Mouse (Mus musculus) midbrain, embryonic 12.5 days (tissue): ENCODE measurements around the gene Osbpl3. TPM values are rescaled to one million over a fixed set of nuclear protein-coding genes. Genes with fewer than 3 reads are reported as not detected.

Experiments used
- ATAC-seq: fragments of 200-750 bp; cut with Nextera tagmentation; 2 replicates; pipeline ENCODE4 v1.8.0; 2017; ENCODE audit warnings: low read depth, moderate TSS enrichment, moderate library complexity; ENCODE audit not compliant: low FRiP score
- H3K27ac ChIP-seq: fragments of 300-500 bp; sonication (generic); replicated peaks from 2 replicates; pipeline ENCODE4 v1.5.1; 2016; ENCODE audit warnings: mild to moderate bottlenecking
- H3K27me3 ChIP-seq: fragments of 300-500 bp; sonication (generic); 2 replicates; pipeline ENCODE4 v1.6.1; 2016; ENCODE audit warnings: mild to moderate bottlenecking
- H3K36me3 ChIP-seq: fragments of 300-500 bp; sonication (generic); 2 replicates; pipeline ENCODE4 v1.6.1; 2016
- H3K4me1 ChIP-seq: fragments of 300-500 bp; sonication (generic); 2 replicates; pipeline ENCODE4 v1.6.1; 2016
- H3K4me2 ChIP-seq: fragments of 300-500 bp; sonication (generic); replicated peaks from 2 replicates; pipeline ENCODE4 v1.6.1; 2016; ENCODE audit warnings: mild to moderate bottlenecking, moderate library complexity
- H3K4me3 ChIP-seq: fragments of 300-500 bp; sonication (generic); 2 replicates; pipeline ENCODE4 v1.5.1; 2016; ENCODE audit warnings: mild to moderate bottlenecking
- H3K9ac ChIP-seq: fragments of 300-500 bp; sonication (generic); replicated peaks from 2 replicates; pipeline ENCODE4 v1.6.1; 2016; ENCODE audit warnings: mild to moderate bottlenecking, moderate library complexity
- H3K9me3 ChIP-seq: fragments of 300-500 bp; sonication (generic); 2 replicates; pipeline ENCODE4 v1.6.1; 2016; ENCODE audit warnings: mild to moderate bottlenecking
- WGBS: fragments of 180-500 bp; shearing (Covaris S2); methylation state at CpG from one replicate; pipeline ENCODE4 v1.1.7; 2016; 5-methylcytosine and 5-hydroxymethylcytosine counted together
- polyA plus RNA-seq: library from polyadenylated mRNA; unstranded; fragments of >200 nt; fragmentation: Nextera tagmentation; extraction: Ambion mirVana; gene quantifications from 2 replicates; pipeline ENCODE4 v1.2.1, GENCODE M21; 2016

The Osbpl3 gene
- polyA plus RNA-seq, 1 experiment from 2014 or later = 9.5 TPM

DNA sequence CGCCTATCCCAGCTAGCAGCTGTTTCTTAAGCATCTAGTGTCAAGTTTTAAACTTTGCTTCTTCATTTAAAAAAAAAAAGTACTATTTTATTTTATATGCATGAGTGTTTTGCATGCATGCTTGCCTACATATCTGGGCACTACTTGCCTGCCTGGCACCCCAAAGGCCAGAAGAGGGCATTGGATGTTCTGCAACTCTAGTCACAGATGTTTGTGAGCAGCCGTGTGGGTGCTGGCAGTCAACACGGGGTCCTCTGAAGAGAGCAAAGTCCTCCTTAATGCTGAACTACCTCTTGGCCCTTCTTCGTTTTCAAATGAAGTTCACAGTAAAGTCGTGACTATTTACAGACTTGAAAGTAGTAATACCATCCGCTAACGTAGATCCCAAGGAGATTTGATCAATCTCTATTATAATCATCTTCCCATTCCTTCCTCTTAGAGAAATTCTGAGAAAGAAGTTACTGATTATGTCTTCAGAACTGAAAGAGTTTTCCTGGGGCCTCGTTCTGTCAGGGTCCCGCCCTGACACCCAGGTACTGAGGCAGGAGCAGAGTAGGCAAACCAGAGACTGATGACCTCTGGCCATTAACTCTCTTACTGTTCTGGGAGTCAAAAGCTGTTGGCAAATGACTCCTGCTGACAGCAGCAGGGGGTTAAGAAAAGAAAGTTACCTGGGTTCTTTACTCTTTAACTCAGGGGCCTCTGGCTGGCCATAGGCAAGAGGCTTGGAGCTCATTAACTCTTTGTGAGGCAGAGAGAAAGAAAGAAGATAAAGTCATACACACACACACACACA, 8.9 kb upstream of the Osbpl3 start:
- H3K4me1 ChIP-seq = no peaks in the 10 kb centered on the region
- no peak overlapping the region for H3K4me3 ChIP-seq
- H3K36me3 ChIP-seq = no peaks in the 10 kb centered on the region
- no peaks in the 10 kb centered on the region for H3K9me3 ChIP-seq
- H3K9ac ChIP-seq = no peak overlapping the region
- H3K4me2 ChIP-seq = no peak overlapping the region
- H3K27ac ChIP-seq = no peak overlapping the region
- H3K27me3 ChIP-seq = no peaks in the 10 kb centered on the region
- no peak for ATAC-seq
- 81% methylated on average over 9 of the region's 9 CpGs for WGBS

DNA sequence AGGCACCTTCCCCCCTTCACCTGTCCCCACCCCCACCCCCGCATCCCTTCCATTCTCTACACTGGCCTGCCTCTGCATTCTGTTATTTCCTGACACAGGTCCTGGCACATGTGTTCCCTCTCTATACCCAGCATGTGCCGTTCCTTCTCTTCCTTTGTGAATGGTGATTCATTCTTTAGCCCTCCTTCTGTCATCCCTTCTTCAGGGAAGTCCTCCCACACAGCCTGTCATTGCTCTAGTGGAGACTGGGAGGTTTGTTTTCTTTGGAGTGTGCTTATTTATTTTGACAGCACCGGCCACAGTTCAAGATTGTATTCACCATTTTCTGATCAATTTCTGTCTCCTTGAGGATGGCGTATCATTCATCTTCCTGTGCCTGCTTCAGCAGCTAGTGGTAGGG, 6.0 kb upstream of the Osbpl3 start:
- H3K4me1 ChIP-seq = no peaks in the 10 kb centered on the region
- H3K4me2 ChIP-seq = no peak overlapping the region
- no peak for ATAC-seq
- no peaks in the 10 kb centered on the region; the same call in 1 of the 2 replicates for H3K27me3 ChIP-seq
- H3K9ac ChIP-seq = no peak overlapping the region
- no peak overlapping the region for H3K27ac ChIP-seq
- H3K9me3 ChIP-seq = no peaks in the 10 kb centered on the region
- H3K4me3 ChIP-seq = no peak overlapping the region
- 85% methylated on average over 4 of the region's 4 CpGs for WGBS
- no peaks in the 10 kb centered on the region for H3K36me3 ChIP-seq

DNA sequence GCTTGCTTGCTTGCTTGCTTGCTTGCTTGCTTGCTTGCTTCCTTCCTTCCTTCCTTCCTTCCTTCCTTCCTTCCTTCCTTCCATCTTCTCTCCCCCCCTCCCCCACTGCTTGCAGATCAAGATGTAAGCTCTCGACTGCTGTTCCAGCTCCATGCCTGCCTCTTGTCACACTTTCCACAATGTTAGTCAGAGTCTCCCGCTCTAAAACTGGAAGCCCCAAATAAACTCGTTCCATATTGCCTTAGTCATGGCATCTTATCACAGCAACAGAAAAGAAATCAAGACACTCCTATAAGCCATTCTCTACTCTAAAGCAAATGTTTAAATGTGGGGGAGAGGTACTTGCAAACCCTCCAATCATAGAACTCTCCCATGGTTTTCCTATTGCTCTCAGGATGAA, 5.6 kb upstream of the Osbpl3 start:
- WGBS = 90% methylated on average over 3 of the region's 3 CpGs
- Histone ChIP-seq H3K4me1 (peaks cover 2% of the 10 kb centered on the region; the same call in 1 of the 2 replicates), H3K9me3 (no peaks in the 10 kb centered on the region), H3K9ac (no peak overlapping the region), H3K27me3 (peaks cover 3% of the 10 kb centered on the region; the same call in 1 of the 2 replicates), H3K27ac (no peak overlapping the region), H3K4me3 (no peak overlapping the region), H3K36me3 (no peaks in the 10 kb centered on the region), H3K4me2 (no peak overlapping the region)
- ATAC-seq = no peak

DNA sequence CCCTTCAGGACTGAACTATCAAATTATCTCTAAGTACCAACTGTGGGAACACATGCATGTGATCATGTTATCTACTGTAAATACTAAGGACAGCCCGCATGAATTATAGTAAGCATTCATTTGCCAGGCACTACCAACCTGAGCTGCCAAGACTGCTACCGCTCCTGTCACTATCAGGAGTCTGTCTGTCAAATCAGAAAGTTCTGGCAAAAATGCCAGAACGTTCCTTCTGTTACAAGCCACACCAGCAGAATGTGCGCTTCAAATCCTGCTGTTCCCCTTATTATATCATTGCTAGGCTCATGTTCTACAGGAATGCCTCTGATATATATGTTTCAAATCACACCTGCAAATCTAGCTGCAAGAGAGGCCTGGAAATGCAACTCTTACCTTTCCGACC, 4.6 kb upstream of the Osbpl3 start:
- Histone ChIP-seq H3K27me3 (peaks cover 3% of the 10 kb centered on the region; the same call in 1 of the 2 replicates), H3K27ac (no peak overlapping the region), H3K4me1 (peaks cover 5% of the 10 kb centered on the region; the same call in 1 of the 2 replicates), H3K9ac (no peak overlapping the region), H3K36me3 (no peaks in the 10 kb centered on the region), H3K4me2 (no peak overlapping the region), H3K9me3 (no peaks in the 10 kb centered on the region), H3K4me3 (no peak overlapping the region)
- ATAC-seq = no peak
- WGBS = 92% methylated on average over 5 of the region's 5 CpGs

DNA sequence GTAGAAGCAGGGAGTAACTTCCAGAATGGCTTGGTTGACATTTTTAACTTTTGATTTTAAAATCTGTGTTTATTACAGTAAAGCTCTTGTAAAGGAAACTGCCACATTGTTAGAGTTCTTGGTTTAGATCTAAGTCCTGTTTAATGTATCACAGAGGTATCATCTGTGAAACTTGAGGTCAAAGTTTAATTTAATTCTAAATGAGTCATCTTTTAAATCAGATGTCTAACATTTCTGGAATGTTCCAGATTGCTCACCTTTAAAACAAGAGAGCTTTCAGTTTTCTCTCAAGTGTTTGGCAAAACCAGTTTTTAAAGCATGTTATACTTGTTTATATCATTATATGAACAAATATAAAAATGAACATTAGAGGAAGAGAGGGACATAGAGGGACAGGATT, 4.2 kb upstream of the Osbpl3 start:
- H3K4me2 ChIP-seq = no peak overlapping the region
- H3K4me3 ChIP-seq = no peak overlapping the region
- H3K27ac ChIP-seq = no peak overlapping the region
- no peaks in the 10 kb centered on the region for H3K36me3 ChIP-seq
- H3K4me1 ChIP-seq = peaks cover 5% of the 10 kb centered on the region; the same call in 1 of the 2 replicates
- H3K9me3 ChIP-seq = no peaks in the 10 kb centered on the region
- H3K9ac ChIP-seq = no peak overlapping the region
- no peak for ATAC-seq
- H3K27me3 ChIP-seq = peaks cover 3% of the 10 kb centered on the region; the same call in 1 of the 2 replicates

DNA sequence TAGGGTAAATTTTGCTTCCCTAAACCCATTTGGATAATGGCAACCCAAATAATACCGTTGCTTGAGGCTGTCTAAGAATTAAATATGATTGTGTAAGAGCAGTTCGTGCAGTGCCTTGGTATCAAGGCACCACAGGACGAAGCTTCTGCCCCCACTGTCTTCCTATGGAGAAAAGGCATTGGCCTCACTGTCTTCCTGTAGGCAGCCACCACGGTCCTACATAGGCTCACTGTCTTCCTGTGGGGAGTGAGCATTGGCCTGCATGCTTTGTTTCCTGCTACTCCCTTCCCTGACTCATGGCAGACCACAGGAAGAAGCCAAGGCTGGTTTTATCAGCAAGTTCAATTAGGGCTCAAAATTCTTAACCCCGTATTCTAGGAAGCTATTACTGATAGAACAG, 3.3 kb upstream of the Osbpl3 start:
- ATAC-seq = no peak

DNA sequence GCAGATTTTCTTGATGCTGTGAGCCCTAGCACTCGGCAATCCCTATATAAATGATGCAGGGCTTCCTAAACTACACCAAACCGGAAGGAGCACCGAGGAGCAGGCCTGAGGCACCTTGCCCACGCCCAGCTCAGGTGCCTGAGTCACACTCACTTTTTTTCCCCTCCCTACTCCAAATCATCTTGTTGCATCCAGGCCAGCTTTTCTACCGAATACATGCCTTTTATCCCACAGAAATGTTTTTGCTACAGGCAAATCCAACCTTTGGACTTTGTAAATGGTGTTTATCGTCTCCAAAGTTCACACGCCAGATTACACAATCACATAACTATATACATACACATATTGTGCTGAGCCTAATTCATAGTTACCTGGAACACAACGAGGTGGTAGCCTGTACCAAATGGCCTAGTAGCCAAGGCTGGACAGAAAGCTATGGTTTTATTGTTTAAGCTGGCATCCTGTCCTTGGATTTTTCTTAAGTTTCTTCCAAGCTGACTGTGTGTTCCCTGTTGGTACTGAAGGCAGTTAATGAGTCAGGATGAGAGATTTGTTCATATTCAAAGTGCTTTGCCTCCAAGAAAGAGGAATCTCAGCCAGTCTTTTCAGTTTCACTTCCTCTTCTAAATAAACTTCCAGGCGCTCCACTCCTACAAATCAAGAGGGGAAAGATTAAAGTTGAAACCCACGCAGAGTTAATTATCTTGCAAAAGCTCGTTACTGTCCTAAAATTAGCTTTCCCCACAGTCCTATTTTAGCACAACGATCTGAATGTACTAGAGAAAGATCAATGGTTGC, 1.7 kb upstream of the Osbpl3 start:
- H3K27ac ChIP-seq = no peak overlapping the region
- H3K36me3 ChIP-seq = no peaks in the 10 kb centered on the region
- H3K4me1 ChIP-seq = peaks cover 19% of the 10 kb centered on the region
- H3K4me2 ChIP-seq = no peak overlapping the region
- H3K9ac ChIP-seq = no peak overlapping the region
- no peaks in the 10 kb centered on the region for H3K9me3 ChIP-seq
- ATAC-seq = no peak
- H3K27me3 ChIP-seq = peaks cover 3% of the 10 kb centered on the region; the same call in 1 of the 2 replicates
- H3K4me3 ChIP-seq = no peak overlapping the region
- WGBS = 86% methylated on average over 12 of the region's 12 CpGs

More for the DNA sequence above, 3.3 kb upstream of the Osbpl3 start:
- Histone ChIP-seq H3K27me3 (peaks cover 3% of the 10 kb centered on the region; the same call in 1 of the 2 replicates), H3K9ac (no peak overlapping the region), H3K27ac (no peak overlapping the region), H3K36me3 (no peaks in the 10 kb centered on the region), H3K9me3 (no peaks in the 10 kb centered on the region), H3K4me3 (no peak overlapping the region), H3K4me1 (peaks cover 10% of the 10 kb centered on the region; the same call in 1 of the 2 replicates), H3K4me2 (no peak overlapping the region)
- WGBS = 82% methylated on average over 5 of the region's 5 CpGs

DNA sequence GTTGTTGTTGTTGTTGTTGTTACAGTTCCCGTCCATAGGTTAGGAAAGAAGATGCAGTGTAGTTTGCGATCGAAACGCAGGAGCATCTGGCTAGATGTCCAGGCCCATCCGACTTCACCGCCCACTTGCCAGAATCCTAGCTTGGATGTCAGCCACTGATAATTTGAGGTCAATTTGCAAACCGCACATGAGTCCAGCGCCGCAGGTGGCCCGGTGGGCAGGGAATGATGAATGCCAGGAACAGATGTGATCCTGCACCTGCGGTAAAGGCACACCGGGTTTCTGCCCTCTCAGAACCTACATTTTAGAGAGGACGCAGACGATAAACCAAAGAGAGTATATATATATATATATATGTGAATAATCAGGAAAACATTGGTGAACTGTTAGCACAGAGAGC, 705 bp upstream of the Osbpl3 start:
- Histone ChIP-seq H3K9me3 (no peaks in the 10 kb centered on the region), H3K4me3 (peak overlapping the region; percentile 57), H3K36me3 (no peaks in the 10 kb centered on the region), H3K4me2 (peak overlapping the region; percentile 76), H3K4me1 (peaks cover 21% of the 10 kb centered on the region), H3K27me3 (peaks cover 3% of the 10 kb centered on the region; the same call in 1 of the 2 replicates), H3K9ac (no peak overlapping the region), H3K27ac (no peak overlapping the region)
- WGBS = 62% methylated on average over 14 of the region's 14 CpGs
- ATAC-seq = no peak

DNA sequence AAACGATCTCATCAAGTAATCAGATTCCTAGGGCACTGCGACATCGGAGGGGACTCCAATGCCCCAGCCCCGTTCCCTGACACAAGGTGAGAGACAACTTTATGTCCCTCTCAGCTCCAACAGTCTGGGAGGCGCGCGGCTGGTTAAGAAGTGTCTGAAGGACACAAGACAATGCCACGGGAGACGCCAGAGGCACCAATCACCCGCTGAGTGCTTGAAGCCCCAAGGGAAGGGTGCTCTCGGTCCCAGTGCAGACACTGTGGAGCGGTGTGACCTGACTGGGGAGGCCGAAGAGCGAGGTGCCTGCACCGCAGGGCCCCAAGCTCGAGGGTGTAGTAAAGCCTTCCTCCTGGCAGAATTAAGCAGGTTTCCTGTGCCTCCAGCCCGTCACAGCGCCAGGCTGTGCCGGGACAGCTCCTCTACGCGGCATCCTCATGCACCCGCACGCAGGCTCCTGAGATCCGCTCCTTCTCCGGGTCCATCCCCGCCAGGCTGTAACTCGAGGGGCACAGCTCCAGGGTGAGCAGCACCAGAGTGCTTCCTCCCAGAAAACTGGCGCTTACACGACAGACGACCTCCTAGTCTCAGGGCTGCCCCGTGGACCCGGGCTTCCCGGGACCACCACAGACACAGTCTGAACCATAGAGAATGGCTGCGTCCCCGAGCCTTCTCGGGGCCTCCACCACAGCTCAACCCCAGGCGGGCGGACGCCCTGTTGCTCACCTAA, 736 bp downstream of the Osbpl3 start:
- under 1% methylated on average over 39 of the region's 39 CpGs for WGBS
- Histone ChIP-seq H3K4me2 (peak overlapping the region; percentile 76), H3K27me3 (peaks cover 3% of the 10 kb centered on the region; the same call in 1 of the 2 replicates), H3K4me3 (peak overlapping the region; percentile 57), H3K27ac (peak overlapping the region; percentile 73), H3K36me3 (no peaks in the 10 kb centered on the region), H3K4me1 (peaks cover 21% of the 10 kb centered on the region), H3K9ac (peak overlapping the region; percentile 65), H3K9me3 (no peaks in the 10 kb centered on the region)
- ATAC-seq = peak; percentile 20

DNA sequence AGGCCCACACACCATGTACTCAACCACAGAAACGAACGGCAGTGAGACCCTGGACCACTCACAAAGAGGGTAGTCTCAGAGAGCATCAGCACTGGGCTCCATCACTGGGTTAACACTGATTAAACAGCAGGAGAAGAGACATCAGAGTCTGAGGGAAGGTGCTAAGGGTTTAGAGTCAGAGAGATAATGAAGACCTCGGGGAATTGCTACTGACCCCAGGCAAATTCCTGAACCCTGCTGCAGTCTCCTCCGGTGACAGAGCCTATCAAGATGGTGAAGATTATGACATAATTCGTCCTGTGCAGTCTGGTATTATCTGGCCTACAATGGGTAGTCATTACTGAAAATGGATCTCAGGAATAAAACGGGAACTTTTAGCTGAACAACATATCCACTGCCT, 2.4 kb downstream of the Osbpl3 start:
- Histone ChIP-seq H3K27ac (peak overlapping the region; percentile 43; the same call in 1 of the 2 replicates), H3K4me1 (peaks cover 21% of the 10 kb centered on the region), H3K4me3 (no peak overlapping the region), H3K27me3 (peaks cover 3% of the 10 kb centered on the region; the same call in 1 of the 2 replicates), H3K9ac (no peak overlapping the region), H3K9me3 (no peaks in the 10 kb centered on the region), H3K4me2 (0 out of 2 replicates have a peak overlapping the region, but pooled peaks have one; percentile 76), H3K36me3 (no peaks in the 10 kb centered on the region)
- 55% methylated on average over 6 of the region's 6 CpGs for WGBS
- no peak for ATAC-seq

DNA sequence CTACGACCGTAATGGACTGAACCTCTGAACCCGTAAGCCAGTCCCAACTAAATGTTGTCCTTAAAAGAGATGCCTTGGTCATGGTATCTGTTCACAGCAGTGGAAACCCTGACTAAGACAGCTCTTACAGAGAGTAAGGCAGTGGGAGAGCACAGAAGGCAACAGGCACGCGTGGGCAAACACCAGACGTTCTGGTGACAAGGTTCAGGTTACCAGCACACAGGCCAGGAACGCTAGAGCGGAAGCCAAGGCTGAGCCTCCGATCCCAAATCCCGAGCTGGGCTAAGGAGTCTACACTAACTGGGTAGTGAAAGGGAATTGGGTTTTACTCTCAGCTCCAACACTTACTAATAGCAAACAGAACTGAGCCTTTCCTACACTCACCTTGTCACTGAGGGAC, 3.8 kb downstream of the Osbpl3 start:
- Histone ChIP-seq H3K36me3 (no peaks in the 10 kb centered on the region), H3K27ac (no peak overlapping the region), H3K4me3 (no peak overlapping the region), H3K27me3 (0 out of 2 replicates have a peak, but pooled peaks cover 3% of the 10 kb centered on the region), H3K4me1 (peaks cover 21% of the 10 kb centered on the region), H3K9ac (no peak overlapping the region), H3K9me3 (no peaks in the 10 kb centered on the region), H3K4me2 (no peak overlapping the region)
- WGBS = 92% methylated on average over 10 of the region's 10 CpGs
- ATAC-seq = no peak
